ENCODE assay signal across 19 mouse cellular contexts in genomic region chr11:30774638-30775037, GRCm38 (mm10). TPM values are rescaled to one million over a fixed set of nuclear protein-coding genes. Genes with fewer than 3 reads are reported as not detected.
A peak's percentile ranks its signal among the peaks of the same experiment; 100 is the strongest.
DNase-seq lines count a peak whose midpoint lies in the region; ATAC-seq and TF ChIP-seq lines count a peak whose summit lies in the region.
"Had no signal": no experiment of that assay in that cellular context is flagged by ENCODE, and none has a peak within 500 bp of the region (broad histone marks: within the 10 kb centered on the region; RNA-seq: fewer than 3 reads in every experiment).

No protein-coding gene starts in this region.

- H3K4me1 ChIP-seq in kidney, adult 2 months (ENCODE audit: control insufficient read depth, insufficient read depth, low read length), result peaks cover 13% of the 10 kb centered on the region
- peaks cover 3% of the 10 kb centered on the region; the same call in 1 of the 2 replicates for H3K4me1 ChIP-seq in kidney, embryonic 14.5 days (ENCODE audit: control insufficient read depth, insufficient read depth, low read length)

- H3K4me2 ChIP-seq in kidney, embryonic 14.5 days (replicated peaks; ENCODE audit: low read depth, low read length), result no peak overlapping the region
- H3K4me2 ChIP-seq in myocyte (ENCODE audit: low read depth), result peak overlapping the region; percentile 91

- no peak for TF ChIP-seq CTCF in gastrocnemius, adult 2 months (IDR thresholded peaks at IDR 0.05)
- no peak for TF ChIP-seq CTCF in kidney, adult 2 months (conservative IDR thresholded peaks at IDR 0.05; ENCODE audit: insufficient read depth, insufficient read length, low read depth, low read length)

- H3K36me3 ChIP-seq in kidney, adult 2 months (ENCODE audit: control insufficient read depth, insufficient read depth, low read length), result no peaks in the 10 kb centered on the region
- no peaks in the 10 kb centered on the region for H3K36me3 ChIP-seq in kidney, embryonic 14.5 days (ENCODE audit: control insufficient read depth, insufficient read depth, low read length)
- no peaks in the 10 kb centered on the region for H3K36me3 ChIP-seq in myocyte (ENCODE audit: control insufficient read depth, insufficient read depth)
- H3K36me3 ChIP-seq: midbrain, embryonic 12.5 days had no signal

- DNase-seq in gastrocnemius, adult 2 months, result no peak
- DNase-seq in gastrocnemius, adult 18-20 months (ENCODE audit: low spot score), result no peak
- DNase-seq in kidney, adult 2 months, result peak; percentile 43
- peak; percentile 75 for DNase-seq in cerebellum, postnatal 10 days
- no peak for DNase-seq in right cerebral cortex, postnatal 36 days (ENCODE audit: low spot score in 2 of 2)
- DNase-seq: adrenal gland, adult 2 months; gastrocnemius, postnatal 14 days; heart, adult 18-20 months; kidney, adult 11 months; lung, adult 18-20 months; lung, postnatal 14 days; thymus, adult 2 months; thymus, postnatal 4 days had no signal

- peaks cover 82% of the 10 kb centered on the region for H3K79me2 ChIP-seq in myocyte (ENCODE audit: control insufficient read depth, insufficient read depth)

- H3K27ac ChIP-seq in gastrocnemius, adult 2 months, result peak overlapping the region; percentile 98
- no peak overlapping the region for H3K27ac ChIP-seq in kidney, adult 2 months (ENCODE audit: insufficient read depth, low read depth, low read length)
- no peak overlapping the region for H3K27ac ChIP-seq in kidney, embryonic 14.5 days (ENCODE audit: low read depth, low read length)
- H3K27ac ChIP-seq: forebrain, embryonic 13.5 days; kidney, postnatal 0 days; midbrain, embryonic 12.5 days; stomach, postnatal 0 days had no signal

- H3K27me3 ChIP-seq in kidney, adult 2 months (replicated peaks; ENCODE audit: control insufficient read depth, insufficient read depth, low read length), result no peaks in the 10 kb centered on the region
- no peaks in the 10 kb centered on the region for H3K27me3 ChIP-seq in kidney, embryonic 14.5 days (ENCODE audit: control insufficient read depth, insufficient read depth, low read length)
- H3K27me3 ChIP-seq in myocyte (ENCODE audit: control insufficient read depth, insufficient read depth, insufficient read length), result no peaks in the 10 kb centered on the region
- H3K27me3 ChIP-seq: forebrain, embryonic 13.5 days; midbrain, embryonic 12.5 days had no signal

- H3K9me3 ChIP-seq in kidney, embryonic 14.5 days (ENCODE audit: control insufficient read depth, low read length), result no peaks in the 10 kb centered on the region
- H3K9me3 ChIP-seq: forebrain, embryonic 13.5 days; midbrain, embryonic 12.5 days had no signal

- H3ac ChIP-seq in myocyte (ENCODE audit: control insufficient read depth, insufficient read length), result no peak overlapping the region

- intact Hi-C loops in gastrocnemius, adult 2 months (cut with DNase I), result no loop called here

- ATAC-seq in kidney, embryonic 14.5 days (ENCODE audit: low FRiP score, low TSS enrichment), result no peak
- ATAC-seq: forebrain, embryonic 13.5 days had no signal

- no peak overlapping the region for H3K9ac ChIP-seq in kidney, embryonic 14.5 days (ENCODE audit: low read depth, low read length)
- H3K9ac ChIP-seq: forebrain, embryonic 13.5 days; midbrain, embryonic 12.5 days had no signal

- 30% methylated on average over 1 of the region's 1 CpGs for WGBS in kidney, adult 2 months
- WGBS in kidney, embryonic 14.5 days, result 78% methylated on average over 1 of the region's 1 CpGs

- TF ChIP-seq POLR2A in kidney, adult 2 months (IDR thresholded peaks at IDR 0.05; ENCODE audit: low read depth, low read length), result no peak
- no peak for TF ChIP-seq POLR2A in myocyte (IDR thresholded peaks at IDR 0.05; ENCODE audit: insufficient read length, low read depth)

- peak overlapping the region; percentile 90 for H3K4me3 ChIP-seq in gastrocnemius, adult 2 months
- H3K4me3 ChIP-seq in kidney, adult 2 months (ENCODE audit: insufficient read depth, low read depth, low read length), result no peak overlapping the region
- H3K4me3 ChIP-seq in kidney, embryonic 14.5 days (ENCODE audit: low read length), result no peak overlapping the region
- H3K4me3 ChIP-seq in myocyte, result no peak overlapping the region
- H3K4me3 ChIP-seq: forebrain, embryonic 13.5 days; midbrain, embryonic 12.5 days had no signal

TF ChIP-seq in myocyte, 11 proteins besides CTCF, POLR2A, EP300 and RAD21:
- TF ChIP-seq MYOG (IDR thresholded peaks at IDR 0.05; ENCODE audit: control insufficient read depth in 1 of 3, insufficient read depth in 1 of 3, insufficient read length in 2 of 3, low read depth in 2 of 3), result no peak
- TF ChIP-seq REST (IDR thresholded peaks at IDR 0.05; ENCODE audit: insufficient read depth, insufficient read length), result no peak
- no peak for TF ChIP-seq MYOD1 (IDR thresholded peaks at IDR 0.05; ENCODE audit: control insufficient read depth in 1 of 3, insufficient read length in 2 of 3, low read depth in 2 of 3)
- TF ChIP-seq SRF (IDR thresholded peaks at IDR 0.05; ENCODE audit: control insufficient read depth, insufficient read length, low read depth), result no peak
- TF ChIP-seq CEBPB (IDR thresholded peaks at IDR 0.05; ENCODE audit: insufficient read depth, poor library complexity, severe bottlenecking), result no peak
- no peak for TF ChIP-seq TCF3 (IDR thresholded peaks at IDR 0.05; ENCODE audit: insufficient read length, low read depth)
- no peak for TF ChIP-seq MAX (IDR thresholded peaks at IDR 0.05; ENCODE audit: low read depth)
- TF ChIP-seq POLR2AphosphoS2 (IDR thresholded peaks at IDR 0.05; ENCODE audit: insufficient read length, low read depth), result no peak
- TF ChIP-seq TCF12 (IDR thresholded peaks at IDR 0.05; ENCODE audit: insufficient read depth, poor library complexity, severe bottlenecking), result no peak
- TF ChIP-seq E2F4 (IDR thresholded peaks at IDR 0.05; ENCODE audit: insufficient read depth), result no peak
- TF ChIP-seq USF1 (IDR thresholded peaks at IDR 0.05; ENCODE audit: low read depth), result no peak
TF ChIP-seq in myocyte: peak in this region for 0.

RNA-seq across cellular contexts. Expression of gene Psme4, which starts 3.1 kb away (rescaled TPM):
- 100 to 1,000 TPM; 145 to 206 TPM for total RNA-seq in gastrocnemius, adult 2 months (2021)
- 100 to 1,000 TPM; 159 to 160 TPM for total RNA-seq in gastrocnemius, adult 18-20 months (2021)
- polyA plus RNA-seq in kidney, adult 2 months (2012; rRNA removed), result 15.4 and 19.7 TPM in 2 replicates
- 34.0 and 35.5 TPM in 2 replicates for polyA plus RNA-seq in kidney, embryonic 14.5 days (2014; fragmentation: Nextera tagmentation; extraction: Ambion mirVana)
- polyA plus RNA-seq in myocyte (2012; fragmentation: generic; extraction: Trizol), result 15.9 TPM

Comparison
In these comparisons a context has a peak if more than half of its experiments do, and no peak if none do; other contexts are left out.
1. DNase-seq: peak in kidney, adult 2 months (single experiment) and cerebellum, postnatal 10 days (2 of 2); none in gastrocnemius, adult 2 months (single experiment), gastrocnemius, adult 18-20 months (single experiment) and right cerebral cortex, postnatal 36 days (0 of 2).